Mouse (Mus musculus): ENCODE results near the gene Gm4871.
"Not testable (repeated sequence)": the region's sequence is repeated elsewhere in the genome, so short reads cannot be mapped to it uniquely, and the experiment has no call there.

GRCm38 (mm10) chr5:145020712-145021111 is 11.8 kb downstream of the Gm4871 start:
- TF ChIP-seq MEF2A (IDR thresholded peaks at IDR 0.05; ENCODE audit: extremely low read depth, insufficient replicate concordance, low read depth, low read length, poor library complexity, severe bottlenecking); JUND (IDR thresholded peaks at IDR 0.05; ENCODE audit: low read depth, low read length); RAD21 (IDR thresholded peaks at IDR 0.05; ENCODE audit: low read depth, low read length): not testable (repeated sequence)
- TF ChIP-seq EP300 (IDR thresholded peaks at IDR 0.05; ENCODE audit: low read depth in 1 of 2, low read length in 2 of 2) = peak in 1 of 2 experiments; percentile 26; a peak in 1 of 4 replicates

All from MEL (cell line).